Mouse (Mus musculus): ENCODE measurements around the gene Fmo4. TPM values are rescaled to one million over a fixed set of nuclear protein-coding genes. Genes with fewer than 3 reads are reported as not detected.

Gene Fmo4
- polyA plus RNA-seq, 1 experiment = 0.08 TPM

DNA sequence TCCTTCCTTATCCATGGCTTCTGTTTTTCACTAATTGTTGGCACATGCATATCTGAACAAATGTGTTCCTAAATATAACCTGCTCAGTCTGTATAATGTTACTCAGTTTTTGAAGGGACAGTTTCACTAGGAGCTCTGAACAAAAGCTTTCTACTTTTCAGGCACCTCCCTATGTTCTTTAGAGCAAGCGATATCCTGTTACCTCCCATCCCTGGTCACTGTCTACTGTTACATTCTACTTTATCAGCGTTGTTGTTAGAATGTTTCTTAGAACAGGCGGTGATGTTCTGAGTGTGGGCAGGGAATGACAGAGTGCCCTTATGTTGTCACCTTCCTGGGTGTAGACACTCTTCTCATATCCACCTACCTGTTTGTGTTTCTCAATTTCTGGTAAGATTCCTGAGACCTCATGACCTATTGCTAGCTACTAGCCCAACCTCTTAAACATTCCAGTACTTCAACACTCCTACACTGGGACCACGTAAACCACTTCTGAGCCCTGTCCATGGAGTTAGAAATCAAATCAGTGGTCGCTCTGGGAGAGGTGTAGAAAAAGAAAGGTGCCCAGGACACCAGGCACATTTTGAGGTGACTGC lies 35.7 kb downstream of the Fmo4 start:
- TF ChIP-seq CTCF (IDR thresholded peaks at IDR 0.05; ENCODE audit: borderline replicate concordance, control insufficient read depth, extremely low read depth, insufficient read depth, low read length, poor library complexity) (no peak), POLR2A (IDR thresholded peaks at IDR 0.05; ENCODE audit: control insufficient read depth, extremely low read depth, insufficient read depth, low read length, poor library complexity) (no peak)
- no peak overlapping the region for H3K4me3 ChIP-seq (ENCODE audit: control insufficient read depth, insufficient read depth, low read length)
- no peaks in the 10 kb centered on the region for H3K4me1 ChIP-seq (replicated peaks; ENCODE audit: control insufficient read depth, insufficient read depth, low read length)
- H3K27ac ChIP-seq (ENCODE audit: control insufficient read depth, insufficient read depth, low read length) = no peak overlapping the region
- 91% methylated on average over 5 of the region's 5 CpGs for WGBS
- no peaks in the 10 kb centered on the region for H3K27me3 ChIP-seq (ENCODE audit: control insufficient read depth, insufficient read depth, low read length)
- H3K36me3 ChIP-seq (ENCODE audit: control insufficient read depth, insufficient read depth, low read length) = no peaks in the 10 kb centered on the region
- no peak for DNase-seq

DNA sequence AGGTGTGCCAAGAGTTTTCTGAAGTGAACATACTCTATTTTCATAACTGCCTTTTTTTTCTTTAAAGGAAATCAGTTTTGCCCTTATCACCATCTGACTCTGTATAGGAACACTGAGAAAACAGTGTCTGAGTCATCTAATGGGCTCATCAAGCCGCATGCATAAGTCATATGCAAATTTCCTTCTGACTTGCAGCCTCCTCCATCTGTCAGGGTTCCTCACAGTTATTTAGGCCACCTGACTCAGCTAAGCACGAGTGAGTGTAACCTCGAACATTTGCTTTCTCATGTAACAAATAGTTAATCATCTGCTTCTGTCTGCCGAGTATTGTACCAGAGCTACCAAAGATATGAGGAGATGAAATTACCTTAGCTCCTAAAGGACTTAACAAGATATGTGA lies 40.1 kb downstream of the Fmo4 start:
- H3K4me1 ChIP-seq (replicated peaks; ENCODE audit: control insufficient read depth, insufficient read depth, low read length) = no peaks in the 10 kb centered on the region
- no peak for DNase-seq
- no peak for TF ChIP-seq POLR2A (IDR thresholded peaks at IDR 0.05; ENCODE audit: control insufficient read depth, extremely low read depth, insufficient read depth, low read length, poor library complexity)
- TF ChIP-seq CTCF (IDR thresholded peaks at IDR 0.05; ENCODE audit: borderline replicate concordance, control insufficient read depth, extremely low read depth, insufficient read depth, low read length, poor library complexity) = no peak
- 72% methylated on average over 4 of the region's 4 CpGs for WGBS
- no peak overlapping the region for H3K4me3 ChIP-seq (ENCODE audit: control insufficient read depth, insufficient read depth, low read length)
- H3K36me3 ChIP-seq (ENCODE audit: control insufficient read depth, insufficient read depth, low read length) = no peaks in the 10 kb centered on the region
- no peak overlapping the region for H3K27ac ChIP-seq (ENCODE audit: control insufficient read depth, insufficient read depth, low read length)
- H3K27me3 ChIP-seq (ENCODE audit: control insufficient read depth, insufficient read depth, low read length) = no peaks in the 10 kb centered on the region

DNA sequence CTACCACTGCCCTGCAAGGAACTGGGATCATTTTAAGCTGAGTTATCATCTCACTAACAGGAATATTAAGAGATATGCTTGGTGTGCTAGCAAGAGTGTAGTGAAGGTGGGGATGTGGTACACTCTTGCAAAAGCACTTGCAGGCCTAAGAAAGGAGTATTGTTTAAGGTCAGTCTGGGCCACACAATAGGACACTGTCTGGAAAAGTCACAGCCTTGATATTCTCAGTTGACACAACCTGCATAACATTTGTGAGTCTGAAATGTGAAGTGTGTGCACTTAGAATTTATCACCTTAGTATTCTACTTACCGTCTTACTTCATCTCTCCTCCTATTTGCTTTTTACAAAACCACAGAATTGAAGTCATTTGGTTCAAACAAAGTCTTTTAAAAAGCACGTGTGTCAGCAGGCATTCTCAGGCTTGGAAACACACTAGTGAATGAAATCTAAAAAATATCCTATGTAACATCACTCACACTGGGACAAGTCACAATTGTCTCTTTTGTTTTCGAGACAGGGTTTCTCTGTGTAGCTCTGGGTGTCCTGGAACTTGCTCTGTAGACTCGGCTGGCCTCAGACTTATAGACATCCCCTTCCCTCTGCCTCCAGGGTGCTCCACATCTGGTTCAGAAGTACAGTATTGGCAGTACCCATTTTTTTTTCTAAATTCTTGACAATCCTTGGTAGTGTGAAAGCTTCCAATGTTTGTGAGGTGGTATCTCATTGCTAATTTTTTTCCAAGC lies 42.0 kb downstream of the Fmo4 start:
- no peak overlapping the region for H3K27ac ChIP-seq (ENCODE audit: control insufficient read depth, insufficient read depth, low read length)

DNA sequence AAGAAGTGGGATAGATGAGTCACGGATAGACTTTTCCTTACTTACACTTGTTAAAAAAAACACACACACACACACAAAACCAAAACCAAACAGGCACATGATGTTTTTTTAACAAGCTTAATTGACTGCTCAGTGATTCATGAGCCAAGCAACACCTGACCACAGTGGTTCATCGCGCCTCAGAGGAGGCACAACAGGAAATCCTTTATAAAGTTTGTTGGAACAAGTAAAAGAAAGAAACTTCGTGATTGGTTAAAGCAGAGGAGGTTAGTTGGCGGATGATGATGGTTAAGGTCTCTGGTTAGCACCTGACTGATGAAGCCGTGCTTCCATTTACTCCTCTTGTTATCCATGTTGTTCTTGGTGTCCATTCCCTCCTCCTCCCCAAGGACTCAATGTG lies 61.8 kb downstream of the Fmo4 start:
- 43% methylated on average over 6 of the region's 6 CpGs for WGBS
- H3K4me3 ChIP-seq (ENCODE audit: control insufficient read depth, insufficient read depth, low read length) = no peak overlapping the region
- H3K36me3 ChIP-seq (ENCODE audit: control insufficient read depth, insufficient read depth, low read length) = no peaks in the 10 kb centered on the region
- H3K4me1 ChIP-seq (replicated peaks; ENCODE audit: control insufficient read depth, insufficient read depth, low read length) = no peaks in the 10 kb centered on the region
- no peak for DNase-seq
- no peaks in the 10 kb centered on the region for H3K27me3 ChIP-seq (ENCODE audit: control insufficient read depth, insufficient read depth, low read length)
- H3K27ac ChIP-seq (ENCODE audit: control insufficient read depth, insufficient read depth, low read length) = no peak overlapping the region
- TF ChIP-seq POLR2A (IDR thresholded peaks at IDR 0.05; ENCODE audit: control insufficient read depth, extremely low read depth, insufficient read depth, low read length, poor library complexity) (no peak), CTCF (IDR thresholded peaks at IDR 0.05; ENCODE audit: borderline replicate concordance, control insufficient read depth, extremely low read depth, insufficient read depth, low read length, poor library complexity) (no peak)

More for the DNA sequence above, 42.0 kb downstream of the Fmo4 start:
- no peak for DNase-seq
- Histone ChIP-seq H3K4me1 (replicated peaks; ENCODE audit: control insufficient read depth, insufficient read depth, low read length) (no peaks in the 10 kb centered on the region), H3K36me3 (ENCODE audit: control insufficient read depth, insufficient read depth, low read length) (no peaks in the 10 kb centered on the region), H3K27me3 (ENCODE audit: control insufficient read depth, insufficient read depth, low read length) (no peaks in the 10 kb centered on the region), H3K4me3 (ENCODE audit: control insufficient read depth, insufficient read depth, low read length) (no peak overlapping the region)
- TF ChIP-seq CTCF (IDR thresholded peaks at IDR 0.05; ENCODE audit: borderline replicate concordance, control insufficient read depth, extremely low read depth, insufficient read depth, low read length, poor library complexity) (no peak), POLR2A (IDR thresholded peaks at IDR 0.05; ENCODE audit: control insufficient read depth, extremely low read depth, insufficient read depth, low read length, poor library complexity) (no peak)
- 83% methylated on average over 4 of the region's 4 CpGs for WGBS

DNA sequence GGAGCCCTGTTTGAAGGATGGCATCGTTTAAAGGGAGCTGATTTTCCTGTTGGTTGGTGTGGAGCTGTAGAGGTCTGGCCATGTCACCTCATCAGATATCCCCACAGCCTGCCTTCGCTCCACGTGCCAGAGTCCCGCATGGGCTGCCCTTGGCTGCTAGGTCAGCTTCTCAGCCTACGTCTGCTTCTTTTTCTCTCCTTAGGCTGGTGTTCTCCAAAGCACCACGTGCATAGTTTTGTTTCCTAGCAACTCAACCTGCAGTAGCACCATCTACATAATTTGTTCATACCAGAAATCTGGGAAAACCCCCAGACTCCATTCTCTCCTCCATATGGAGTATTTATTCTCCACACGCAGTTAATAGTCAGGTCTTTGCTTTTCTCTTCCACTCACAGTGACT lies 64.2 kb downstream of the Fmo4 start:
- Histone ChIP-seq H3K36me3 (ENCODE audit: control insufficient read depth, insufficient read depth, low read length) (no peaks in the 10 kb centered on the region), H3K4me1 (replicated peaks; ENCODE audit: control insufficient read depth, insufficient read depth, low read length) (no peaks in the 10 kb centered on the region), H3K27me3 (ENCODE audit: control insufficient read depth, insufficient read depth, low read length) (no peaks in the 10 kb centered on the region), H3K27ac (ENCODE audit: control insufficient read depth, insufficient read depth, low read length) (no peak overlapping the region), H3K4me3 (ENCODE audit: control insufficient read depth, insufficient read depth, low read length) (no peak overlapping the region)
- 88% methylated on average over 7 of the region's 7 CpGs for WGBS
- no peak for DNase-seq
- no peak for TF ChIP-seq POLR2A (IDR thresholded peaks at IDR 0.05; ENCODE audit: control insufficient read depth, extremely low read depth, insufficient read depth, low read length, poor library complexity)

DNA sequence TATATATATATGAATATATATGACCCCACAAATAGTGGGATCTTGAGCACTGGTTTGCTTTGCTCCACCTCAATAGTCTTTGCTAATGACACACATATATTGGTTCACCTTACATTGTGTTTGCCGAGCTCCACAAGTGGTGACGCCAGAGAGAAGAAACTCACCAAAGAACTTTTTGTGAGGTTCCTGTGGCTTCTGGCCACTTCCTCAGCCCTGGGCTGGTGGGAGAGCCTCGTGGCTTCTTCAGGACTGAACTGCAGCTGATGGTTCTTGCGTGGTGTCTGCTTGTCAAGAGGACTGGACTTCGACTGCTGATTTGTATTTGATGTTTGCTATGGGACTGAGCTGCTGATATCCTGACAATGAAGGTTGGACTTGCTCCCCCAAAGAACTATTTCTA lies 65.0 kb downstream of the Fmo4 start:
- TF ChIP-seq CTCF (IDR thresholded peaks at IDR 0.05; ENCODE audit: borderline replicate concordance, control insufficient read depth, extremely low read depth, insufficient read depth, low read length, poor library complexity) (no peak), POLR2A (IDR thresholded peaks at IDR 0.05; ENCODE audit: control insufficient read depth, extremely low read depth, insufficient read depth, low read length, poor library complexity) (no peak)
- Histone ChIP-seq H3K27ac (ENCODE audit: control insufficient read depth, insufficient read depth, low read length) (no peak overlapping the region), H3K4me3 (ENCODE audit: control insufficient read depth, insufficient read depth, low read length) (no peak overlapping the region), H3K36me3 (ENCODE audit: control insufficient read depth, insufficient read depth, low read length) (no peaks in the 10 kb centered on the region), H3K27me3 (ENCODE audit: control insufficient read depth, insufficient read depth, low read length) (no peaks in the 10 kb centered on the region), H3K4me1 (replicated peaks; ENCODE audit: control insufficient read depth, insufficient read depth, low read length) (no peaks in the 10 kb centered on the region)
- WGBS = 12% methylated on average over 5 of the region's 5 CpGs
- DNase-seq = no peak

Other genes starting within 250 kb of the Fmo4 start
- gene Vamp4, start 243.5 kb downstream of the Fmo4 start, polyA plus RNA-seq (2012; rRNA removed) = 20.7 and 21.4 TPM in 2 replicates
- 0.46 and 0.92 TPM in 2 replicates for gene Myoc, start 174.8 kb downstream of the Fmo4 start, polyA plus RNA-seq (2012; rRNA removed)
- gene Myocos, start 155.8 kb downstream of the Fmo4 start, polyA plus RNA-seq (2012; rRNA removed) = 0.19 TPM in 1 of 2 replicates, not detected in the other
- gene Prrc2c, start 73.4 kb downstream of the Fmo4 start, polyA plus RNA-seq (2012; rRNA removed) = 112 and 147 TPM in 2 replicates
- 14.1 and 16.3 TPM in 2 replicates for gene Fmo1, start 52.6 kb upstream of the Fmo4 start, polyA plus RNA-seq (2012; rRNA removed)
- 0.88 and 2.1 TPM in 2 replicates for gene Fmo2, start 84.8 kb upstream of the Fmo4 start, polyA plus RNA-seq (2012; rRNA removed)
- 0.05 TPM in 1 of 2 replicates, not detected in the other for gene Fmo6, start 123.5 kb upstream of the Fmo4 start, polyA plus RNA-seq (2012; rRNA removed)
- gene Fmo3, start 170.6 kb upstream of the Fmo4 start, polyA plus RNA-seq (2012; rRNA removed) = 0.34 and 0.41 TPM in 2 replicates

Data from thymus, adult 2 months (tissue).